Mouse (Mus musculus): ENCODE data around the gene Pip5k1b. TPM values are rescaled to one million over a fixed set of nuclear protein-coding genes. Genes with fewer than 3 reads are reported as not detected.

The Pip5k1b gene
- polyA plus RNA-seq (2015; fragmentation: Nextera tagmentation; extraction: Ambion mirVana), result 3.8 and 4.1 TPM in 2 replicates

- Histone ChIP-seq H3K4me2 (ENCODE audit: low read depth, low read length) (peak within 1 kb of the TSS; percentile 91), H3K27me3 (ENCODE audit: control insufficient read depth, insufficient read depth, low read length) (peaks cover 14% of the 10 kb centered on the region), H3K9ac (ENCODE audit: low read length) (peak within 1 kb of the TSS; percentile 82), H3K36me3 (ENCODE audit: control insufficient read depth, insufficient read depth, low read length) (no peaks in the 10 kb centered on the region), H3K27ac (ENCODE audit: low read length) (peak within 1 kb of the TSS; percentile 64), H3K4me1 (ENCODE audit: control insufficient read depth, insufficient read depth, low read length) (peaks cover 8% of the 10 kb centered on the region), H3K4me3 (replicated peaks; ENCODE audit: low read length) (peak within 1 kb of the TSS; percentile 80), H3K9me3 (replicated peaks; ENCODE audit: control insufficient read depth, low read length) (no peaks in the 10 kb centered on the region)
- WGBS, result under 1% methylated on average over 26 of the region's 39 CpGs
- peak; percentile 56 for ATAC-seq (ENCODE audit: insufficient read depth, low FRiP score)
These were observed at the start of gene Pip5k1b for GRCm38 (mm10) chr19:24555466-24555903. TSS of gene Pip5k1b (minus strand) at chr19:24555872.

GRCm38 (mm10) chr19:24604105-24604504 is 48.4 kb upstream of the Pip5k1b start:
- H3K9me3 ChIP-seq (replicated peaks; ENCODE audit: control insufficient read depth, low read length), result no peaks in the 10 kb centered on the region
- no peaks in the 10 kb centered on the region for H3K27me3 ChIP-seq (ENCODE audit: control insufficient read depth, insufficient read depth, low read length)
- no peak overlapping the region for H3K9ac ChIP-seq (ENCODE audit: low read length)
- no peak for ATAC-seq (ENCODE audit: insufficient read depth, low FRiP score)
- H3K4me3 ChIP-seq (replicated peaks; ENCODE audit: low read length), result no peak overlapping the region
- H3K4me2 ChIP-seq (ENCODE audit: low read depth, low read length), result no peak overlapping the region
- no peak overlapping the region for H3K27ac ChIP-seq (ENCODE audit: low read length)
- 68% methylated on average over 4 of the region's 4 CpGs for WGBS
- H3K4me1 ChIP-seq (ENCODE audit: control insufficient read depth, insufficient read depth, low read length), result no peaks in the 10 kb centered on the region
- no peaks in the 10 kb centered on the region for H3K36me3 ChIP-seq (ENCODE audit: control insufficient read depth, insufficient read depth, low read length)

- H3K9ac ChIP-seq (ENCODE audit: low read length), result no peak overlapping the region
- ATAC-seq (ENCODE audit: insufficient read depth, low FRiP score), result no peak
- no peak overlapping the region for H3K4me2 ChIP-seq (ENCODE audit: low read depth, low read length)
- no peaks in the 10 kb centered on the region for H3K36me3 ChIP-seq (ENCODE audit: control insufficient read depth, insufficient read depth, low read length)
- no peaks in the 10 kb centered on the region for H3K27me3 ChIP-seq (ENCODE audit: control insufficient read depth, insufficient read depth, low read length)
- H3K4me3 ChIP-seq (replicated peaks; ENCODE audit: low read length), result no peak overlapping the region
- no peak overlapping the region for H3K27ac ChIP-seq (ENCODE audit: low read length)
- no peaks in the 10 kb centered on the region for H3K9me3 ChIP-seq (replicated peaks; ENCODE audit: control insufficient read depth, low read length)
- 79% methylated on average over 4 of the region's 4 CpGs for WGBS
- no peaks in the 10 kb centered on the region for H3K4me1 ChIP-seq (ENCODE audit: control insufficient read depth, insufficient read depth, low read length)
These were observed 47.8 kb upstream of the Pip5k1b start for GRCm38 (mm10) chr19:24603431-24603830.

- Histone ChIP-seq H3K9me3 (replicated peaks; ENCODE audit: control insufficient read depth, low read length) (no peaks in the 10 kb centered on the region), H3K4me1 (ENCODE audit: control insufficient read depth, insufficient read depth, low read length) (no peaks in the 10 kb centered on the region), H3K36me3 (ENCODE audit: control insufficient read depth, insufficient read depth, low read length) (no peaks in the 10 kb centered on the region), H3K9ac (ENCODE audit: low read length) (no peak overlapping the region), H3K4me3 (replicated peaks; ENCODE audit: low read length) (no peak overlapping the region), H3K27ac (ENCODE audit: low read length) (no peak overlapping the region), H3K27me3 (ENCODE audit: control insufficient read depth, insufficient read depth, low read length) (no peaks in the 10 kb centered on the region), H3K4me2 (ENCODE audit: low read depth, low read length) (no peak overlapping the region)
- ATAC-seq (ENCODE audit: insufficient read depth, low FRiP score), result no peak
- 46% methylated on average over 2 of the region's 2 CpGs for WGBS
These were observed 31.1 kb upstream of the Pip5k1b start for GRCm38 (mm10) chr19:24586726-24587125.

GRCm38 (mm10) chr19:24585171-24585570 is 29.5 kb upstream of the Pip5k1b start:
- H3K27me3 ChIP-seq (ENCODE audit: control insufficient read depth, insufficient read depth, low read length), result no peaks in the 10 kb centered on the region
- ATAC-seq (ENCODE audit: insufficient read depth, low FRiP score), result no peak
- no peak overlapping the region for H3K27ac ChIP-seq (ENCODE audit: low read length)
- H3K4me1 ChIP-seq (ENCODE audit: control insufficient read depth, insufficient read depth, low read length), result no peaks in the 10 kb centered on the region
- WGBS, result 88% methylated on average over 5 of the region's 5 CpGs
- no peak overlapping the region for H3K9ac ChIP-seq (ENCODE audit: low read length)
- no peaks in the 10 kb centered on the region for H3K36me3 ChIP-seq (ENCODE audit: control insufficient read depth, insufficient read depth, low read length)
- H3K4me2 ChIP-seq (ENCODE audit: low read depth, low read length), result no peak overlapping the region
- no peaks in the 10 kb centered on the region for H3K9me3 ChIP-seq (replicated peaks; ENCODE audit: control insufficient read depth, low read length)
- no peak overlapping the region for H3K4me3 ChIP-seq (replicated peaks; ENCODE audit: low read length)

GRCm38 (mm10) chr19:24583956-24584355 is 28.3 kb upstream of the Pip5k1b start:
- no peak overlapping the region for H3K27ac ChIP-seq (ENCODE audit: low read length)
- H3K4me3 ChIP-seq (replicated peaks; ENCODE audit: low read length), result no peak overlapping the region
- H3K4me2 ChIP-seq (ENCODE audit: low read depth, low read length), result no peak overlapping the region
- no peak overlapping the region for H3K9ac ChIP-seq (ENCODE audit: low read length)
- no peaks in the 10 kb centered on the region for H3K9me3 ChIP-seq (replicated peaks; ENCODE audit: control insufficient read depth, low read length)
- H3K4me1 ChIP-seq (ENCODE audit: control insufficient read depth, insufficient read depth, low read length), result no peaks in the 10 kb centered on the region
- WGBS, result 77% methylated on average over 8 of the region's 8 CpGs
- H3K36me3 ChIP-seq (ENCODE audit: control insufficient read depth, insufficient read depth, low read length), result no peaks in the 10 kb centered on the region
- no peaks in the 10 kb centered on the region for H3K27me3 ChIP-seq (ENCODE audit: control insufficient read depth, insufficient read depth, low read length)
- no peak for ATAC-seq (ENCODE audit: insufficient read depth, low FRiP score)

GRCm38 (mm10) chr19:24576125-24576524 is 20.5 kb upstream of the Pip5k1b start:
- no peaks in the 10 kb centered on the region for H3K27me3 ChIP-seq (ENCODE audit: control insufficient read depth, insufficient read depth, low read length)
- H3K4me1 ChIP-seq (ENCODE audit: control insufficient read depth, insufficient read depth, low read length), result 0 out of 2 replicates have a peak, but pooled peaks cover 3% of the 10 kb centered on the region
- no peaks in the 10 kb centered on the region for H3K9me3 ChIP-seq (replicated peaks; ENCODE audit: control insufficient read depth, low read length)
- H3K9ac ChIP-seq (ENCODE audit: low read length), result no peak overlapping the region
- no peaks in the 10 kb centered on the region for H3K36me3 ChIP-seq (ENCODE audit: control insufficient read depth, insufficient read depth, low read length)
- H3K27ac ChIP-seq (ENCODE audit: low read length), result no peak overlapping the region
- no peak overlapping the region for H3K4me3 ChIP-seq (replicated peaks; ENCODE audit: low read length)
- 88% methylated on average over 13 of the region's 13 CpGs for WGBS
- no peak overlapping the region for H3K4me2 ChIP-seq (ENCODE audit: low read depth, low read length)
- no peak for ATAC-seq (ENCODE audit: insufficient read depth, low FRiP score)

GRCm38 (mm10) chr19:24571756-24572181 is 16.1 kb upstream of the Pip5k1b start:
- Histone ChIP-seq H3K36me3 (ENCODE audit: control insufficient read depth, insufficient read depth, low read length) (no peaks in the 10 kb centered on the region), H3K27ac (ENCODE audit: low read length) (no peak overlapping the region), H3K27me3 (ENCODE audit: control insufficient read depth, insufficient read depth, low read length) (no peaks in the 10 kb centered on the region), H3K4me3 (replicated peaks; ENCODE audit: low read length) (no peak overlapping the region), H3K4me1 (ENCODE audit: control insufficient read depth, insufficient read depth, low read length) (0 out of 2 replicates have a peak, but pooled peaks cover 3% of the 10 kb centered on the region), H3K9me3 (replicated peaks; ENCODE audit: control insufficient read depth, low read length) (no peaks in the 10 kb centered on the region), H3K9ac (ENCODE audit: low read length) (no peak overlapping the region), H3K4me2 (ENCODE audit: low read depth, low read length) (no peak overlapping the region)
- ATAC-seq (ENCODE audit: insufficient read depth, low FRiP score), result no peak
- 57% methylated on average over 7 of the region's 7 CpGs for WGBS

- no peak for ATAC-seq (ENCODE audit: insufficient read depth, low FRiP score)
- Histone ChIP-seq H3K4me2 (ENCODE audit: low read depth, low read length) (no peak overlapping the region), H3K4me3 (replicated peaks; ENCODE audit: low read length) (no peak overlapping the region), H3K27ac (ENCODE audit: low read length) (no peak overlapping the region), H3K36me3 (ENCODE audit: control insufficient read depth, insufficient read depth, low read length) (no peaks in the 10 kb centered on the region), H3K27me3 (ENCODE audit: control insufficient read depth, insufficient read depth, low read length) (no peaks in the 10 kb centered on the region), H3K9me3 (replicated peaks; ENCODE audit: control insufficient read depth, low read length) (no peaks in the 10 kb centered on the region), H3K4me1 (ENCODE audit: control insufficient read depth, insufficient read depth, low read length) (0 out of 2 replicates have a peak, but pooled peaks cover 3% of the 10 kb centered on the region), H3K9ac (ENCODE audit: low read length) (no peak overlapping the region)
- WGBS, result 59% methylated on average over 8 of the region's 8 CpGs
These were observed 15.3 kb upstream of the Pip5k1b start for GRCm38 (mm10) chr19:24570969-24571368.
